Mouse (Mus musculus) heart, adult 2 months (tissue): ENCODE data around the gene Madcam1.

Experiments
- CTCF ChIP-seq: fragments of 200-600 bp; IDR thresholded peaks from 2 replicates; pipeline ENCODE4 v1.8.1; 2022; ENCODE audit warnings: antibody characterized with exemption, mild to moderate bottlenecking, moderate library complexity
- EP300 ChIP-seq: fragments of 200-500 bp; IDR thresholded peaks from 2 replicates; pipeline ENCODE4 v1.6.1; 2011; ENCODE audit warnings: low read depth, low read length, control low read depth; ENCODE audit not compliant: insufficient read depth
- POLR2A ChIP-seq: fragments of 200-500 bp; IDR thresholded peaks from 2 replicates; pipeline ENCODE4 v1.6.1; 2011; ENCODE audit warnings: mild to moderate bottlenecking, low read depth, low read length, control low read depth; ENCODE audit not compliant: insufficient read depth

- no peak for TF ChIP-seq CTCF
- TF ChIP-seq EP300: no peak
- TF ChIP-seq POLR2A: no peak
These were observed 31.2 kb upstream of the Madcam1 start for GRCm38 (mm10) chr10:79633006-79633777.
